Mouse (Mus musculus): ENCODE data around the gene Cenpp.

- no peak for TF ChIP-seq CTCF (IDR thresholded peaks at IDR 0.05; ENCODE audit: low read depth)
- no peak for TF ChIP-seq EP300 (IDR thresholded peaks at IDR 0.05; ENCODE audit: low read depth)
Observed at GRCm38 (mm10) chr13:49479399-49479798, 173.2 kb downstream of the Cenpp start.
